Mouse (Mus musculus) C2C12 (cell line): ENCODE results near the gene Ecsit.
A peak's percentile ranks its signal among the peaks of the same experiment; 100 is the strongest.

Experiments used
- CEBPB ChIP-seq: IDR thresholded peaks from one replicate; pipeline ENCODE4 v1.6.1; 2011; ENCODE audit warnings: low read depth, mild to moderate bottlenecking, control low read depth, moderate library complexity
- CTCF ChIP-seq: IDR thresholded peaks from one replicate; pipeline ENCODE4 v1.5.1; 2011; ENCODE audit not compliant: control insufficient read depth, insufficient read depth, insufficient read length
- MAX ChIP-seq: IDR thresholded peaks from one replicate; pipeline ENCODE4 v1.6.1; 2011; ENCODE audit warnings: mild to moderate bottlenecking, control low read depth
- MYOD1 ChIP-seq: IDR thresholded peaks from one replicate; pipeline ENCODE4 v1.6.1; 2011; ENCODE audit warnings: low read depth; ENCODE audit not compliant: control insufficient read depth, insufficient read length
- MYOG ChIP-seq: IDR thresholded peaks from one replicate; pipeline ENCODE4 v1.6.1; 2011; ENCODE audit not compliant: control insufficient read depth, insufficient read length; ENCODE audit errors: extremely low read depth
- USF1 ChIP-seq: IDR thresholded peaks from one replicate; pipeline ENCODE4 v1.6.1; 2011; ENCODE audit warnings: low read depth, mild to moderate bottlenecking, control low read depth, moderate library complexity

GRCm38 (mm10) chr9:22070791-22071573 lies 14.3 kb downstream of the Ecsit start, which contains the start of the genes Gm49318 and Zfp653:
- no peak for TF ChIP-seq CTCF
- TF ChIP-seq USF1, result no peak
- peak; percentile 49 for TF ChIP-seq MAX
- no peak for TF ChIP-seq MYOG
- TF ChIP-seq MYOD1, result no peak
- TF ChIP-seq CEBPB, result no peak
